Mouse (Mus musculus): ENCODE data around the gene Pla2g4d.

Gene Pla2g4d

DNA sequence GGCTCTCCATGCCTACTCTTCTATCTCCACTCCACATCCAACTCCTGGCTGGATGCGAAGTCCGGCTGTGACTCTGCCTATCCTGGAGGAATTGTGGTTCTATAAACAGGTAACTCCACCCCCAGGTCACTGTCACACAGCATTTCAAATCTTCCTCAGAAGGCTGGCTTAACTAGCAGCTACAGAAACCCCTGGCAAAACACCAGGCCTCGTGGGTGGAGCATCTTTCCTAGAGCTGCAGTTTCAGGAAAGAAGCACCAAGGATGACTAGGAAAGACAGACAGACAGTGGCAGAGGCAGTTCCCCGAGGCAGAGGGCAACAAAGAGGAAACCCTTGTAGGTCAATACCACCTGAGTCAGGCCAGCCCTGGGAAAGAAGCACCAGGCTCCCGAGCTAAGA is at the start of gene Pla2g4d:
Gene Pla2g4d (minus strand): TSS at position 203 of the 400 bp plus-strand sequence.
- no peak for DNase-seq

DNA sequence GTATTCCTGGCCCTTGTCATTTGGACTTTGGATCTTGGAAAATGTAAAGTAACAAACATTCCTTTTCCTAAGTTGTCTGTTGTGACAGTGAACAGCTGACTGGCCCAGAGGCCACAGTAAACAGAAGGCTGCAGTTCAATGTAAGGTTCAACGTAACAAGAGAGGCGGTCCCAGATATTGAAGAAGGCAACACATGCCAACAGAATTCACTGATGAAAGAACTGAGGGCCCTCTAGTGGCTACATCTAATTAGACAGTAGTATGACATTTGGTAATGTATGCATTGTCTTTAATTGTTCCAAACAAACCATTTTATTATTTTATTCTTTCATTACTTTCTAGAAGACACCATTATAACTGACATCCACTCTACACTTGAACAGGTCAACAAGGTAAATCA is 48.9 kb upstream of the Pla2g4d start:
- DNase-seq, result no peak

DNA sequence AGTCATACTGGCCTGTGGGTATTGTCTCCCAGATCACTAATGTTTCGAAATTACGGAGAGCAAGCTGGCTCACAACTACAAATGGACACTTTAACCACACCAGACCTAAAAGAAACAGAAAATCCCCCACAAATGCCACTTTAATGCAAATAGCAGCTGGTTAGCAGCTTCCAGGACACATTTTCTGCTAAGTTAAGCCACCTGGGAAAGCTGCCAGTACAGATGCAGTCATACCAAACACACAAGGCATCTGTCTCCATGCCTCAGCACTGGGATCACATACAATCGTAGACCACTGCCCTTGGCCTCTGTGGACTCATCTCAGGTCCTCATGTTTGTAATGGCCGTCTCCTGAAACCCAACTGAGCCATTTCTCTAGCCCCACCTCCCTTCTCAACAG is 42.6 kb upstream of the Pla2g4d start:
- no peak for DNase-seq

DNA sequence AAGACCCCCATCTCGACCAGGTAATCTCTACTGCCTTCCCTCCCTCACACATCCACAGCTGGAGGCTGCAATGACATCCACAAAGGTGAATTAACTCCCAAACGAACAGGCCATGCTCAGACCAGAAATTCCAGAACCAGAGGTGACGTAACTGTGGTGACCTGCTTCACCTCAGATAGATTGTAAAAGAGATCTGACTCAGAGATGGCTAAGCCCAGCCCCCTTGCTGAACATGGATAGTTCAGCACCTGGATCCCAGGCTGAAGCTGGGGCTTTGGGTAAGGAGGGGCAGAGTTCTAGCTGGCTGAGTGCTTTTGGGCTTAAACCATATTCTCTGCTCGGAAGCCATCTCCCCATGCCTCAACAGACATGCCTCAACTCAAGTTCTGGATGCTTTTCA is 26.1 kb upstream of the Pla2g4d start:
- no peak for DNase-seq

DNA sequence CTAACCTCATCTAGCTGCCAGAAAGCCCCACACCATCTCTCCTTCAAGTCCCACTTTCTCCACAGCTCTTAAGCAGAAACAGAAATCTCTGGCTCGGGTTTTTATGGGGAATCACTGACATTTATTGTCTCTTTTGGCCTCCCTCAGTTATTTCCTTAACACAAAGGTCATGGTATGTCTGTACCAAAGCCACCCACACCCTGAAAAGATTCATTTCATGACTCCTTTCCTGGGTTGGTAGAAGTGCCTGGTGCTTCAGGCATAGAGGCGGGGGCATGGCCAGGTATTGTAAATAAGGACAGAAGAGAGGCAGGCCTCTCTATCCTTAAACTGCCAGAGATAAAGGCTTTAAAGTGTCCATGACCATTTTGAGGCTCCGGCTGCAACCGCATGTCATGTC is 25.5 kb upstream of the Pla2g4d start:
- DNase-seq, result no peak

DNA sequence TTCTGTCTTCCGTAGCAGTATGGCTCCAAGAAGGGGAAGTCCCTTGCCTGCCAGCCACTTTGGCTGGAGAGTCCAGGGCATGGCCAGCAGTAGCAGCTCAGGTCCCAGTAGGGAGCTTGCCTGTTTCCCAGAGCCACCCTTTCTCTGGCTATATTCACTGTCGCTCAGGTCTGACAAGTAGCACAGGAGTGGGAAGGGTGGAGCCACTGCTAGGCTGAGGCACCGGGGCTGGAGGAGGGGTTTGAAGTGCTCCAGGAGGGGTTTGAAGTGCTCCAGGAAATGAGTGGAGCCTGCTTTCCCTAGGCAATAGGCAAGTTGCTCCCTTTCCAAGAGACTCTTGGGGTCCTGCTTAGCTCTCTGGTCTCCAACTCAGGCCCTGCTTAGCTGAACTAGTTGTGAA is 25.0 kb upstream of the Pla2g4d start, which contains the start of gene Pla2g4f:
Gene Pla2g4f (minus strand): TSS at position 190 of the 400 bp plus-strand sequence.
- no peak for DNase-seq

DNA sequence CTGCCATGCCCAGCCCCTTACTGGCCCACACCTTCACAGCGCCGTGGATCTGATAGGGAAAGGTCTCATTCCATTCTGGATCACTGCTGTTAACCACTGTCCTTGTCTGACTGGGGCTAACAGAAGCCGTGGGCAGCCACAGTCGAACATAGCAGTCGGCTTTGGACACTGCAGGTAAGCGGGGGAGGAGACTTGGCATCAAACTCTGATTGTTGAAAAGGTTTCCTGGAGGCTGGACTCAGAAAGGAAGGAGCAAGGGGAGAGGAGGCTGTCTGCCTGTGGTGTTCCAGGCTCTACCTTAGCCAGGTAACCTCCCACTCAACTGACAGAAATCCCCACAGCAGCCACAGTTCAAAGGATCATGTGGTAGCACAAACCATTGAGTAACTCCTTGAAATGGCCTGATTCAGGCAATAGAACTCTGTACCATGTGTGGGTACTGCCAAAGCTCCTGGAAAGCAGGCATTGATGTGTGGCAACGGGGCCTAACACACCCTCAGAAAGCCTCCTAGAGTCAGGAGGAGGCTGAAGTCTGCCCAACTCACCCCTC is 23.4 kb upstream of the Pla2g4d start:
- no peak for DNase-seq

DNA sequence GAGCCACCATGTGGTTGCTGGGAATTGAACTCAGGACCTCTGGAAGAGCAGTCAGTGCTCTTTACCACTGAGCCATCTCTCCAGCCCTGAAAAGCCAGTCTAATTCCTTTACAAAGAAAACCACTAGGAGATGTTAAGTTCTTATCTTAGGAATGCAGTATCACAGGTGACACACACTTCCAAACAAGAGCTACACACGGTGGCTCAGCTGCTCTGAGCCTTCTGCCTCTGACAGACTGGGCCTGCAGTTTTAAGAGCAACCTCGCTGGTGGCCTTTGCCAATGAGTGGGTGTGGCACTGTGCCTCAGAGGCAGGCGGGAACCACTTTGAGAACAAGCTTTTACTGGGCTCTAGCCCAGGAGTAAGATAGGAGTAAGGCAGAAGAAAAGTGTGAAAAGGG is 15.1 kb upstream of the Pla2g4d start:
- no peak for DNase-seq

DNA sequence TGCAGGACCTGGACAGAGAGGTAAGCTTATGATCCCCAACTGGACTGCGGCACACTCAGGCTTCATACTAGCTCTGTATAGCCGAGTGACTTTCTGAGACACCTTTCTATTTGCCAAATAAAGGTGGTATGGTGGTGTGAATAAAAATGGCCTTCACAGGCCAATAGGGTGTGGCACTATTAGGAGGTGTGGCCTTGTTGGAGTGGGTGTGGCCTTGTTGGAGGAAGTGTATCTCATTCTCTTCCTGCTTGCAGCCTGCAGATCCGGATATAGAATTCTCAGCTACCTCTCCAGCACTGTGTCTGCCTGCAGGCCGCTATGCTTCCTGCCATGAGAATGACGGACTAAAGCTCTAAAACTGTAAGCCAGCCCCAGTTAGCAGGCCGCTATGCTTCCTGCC is 12.1 kb upstream of the Pla2g4d start:
- DNase-seq, result no peak

DNA sequence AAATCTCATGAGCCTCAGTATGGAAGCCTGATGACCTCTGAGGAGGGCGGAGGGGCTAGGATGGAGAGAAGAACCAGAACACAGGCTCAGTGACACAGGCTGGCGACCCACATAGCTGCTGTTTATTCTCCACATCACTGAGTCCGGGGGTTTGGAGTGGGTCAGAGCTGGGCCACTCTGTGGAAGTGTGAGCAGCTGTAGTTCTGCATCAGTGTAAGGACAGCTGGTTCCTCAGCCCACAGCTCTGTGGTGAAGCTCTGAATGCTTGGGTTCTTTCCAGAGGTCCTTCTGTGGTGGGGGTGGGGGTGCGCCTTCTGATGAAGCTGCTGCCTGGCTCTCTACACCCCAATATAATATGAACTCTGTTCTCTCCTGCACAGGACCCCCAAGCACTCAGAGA is 10.9 kb upstream of the Pla2g4d start:
- no peak for DNase-seq

DNA sequence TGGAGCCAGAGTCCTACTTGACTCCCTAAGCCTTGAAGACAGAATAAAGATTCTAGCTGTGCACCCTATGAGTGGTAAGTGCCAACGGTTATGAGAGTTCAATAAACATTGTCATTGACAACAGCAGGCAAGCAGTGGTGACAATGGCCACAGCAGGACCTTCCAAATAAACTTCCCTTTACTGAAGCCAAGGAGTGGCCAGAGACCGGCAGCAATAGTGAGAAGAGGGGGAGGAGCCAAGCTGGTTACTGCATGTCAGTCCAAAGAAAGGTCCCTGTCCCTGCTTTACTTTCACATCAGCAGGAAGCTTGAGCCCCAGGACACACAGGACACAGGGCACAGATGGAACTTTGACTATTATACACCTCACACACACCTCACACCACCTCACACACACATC is 7.2 kb upstream of the Pla2g4d start:
- DNase-seq, result no peak

DNA sequence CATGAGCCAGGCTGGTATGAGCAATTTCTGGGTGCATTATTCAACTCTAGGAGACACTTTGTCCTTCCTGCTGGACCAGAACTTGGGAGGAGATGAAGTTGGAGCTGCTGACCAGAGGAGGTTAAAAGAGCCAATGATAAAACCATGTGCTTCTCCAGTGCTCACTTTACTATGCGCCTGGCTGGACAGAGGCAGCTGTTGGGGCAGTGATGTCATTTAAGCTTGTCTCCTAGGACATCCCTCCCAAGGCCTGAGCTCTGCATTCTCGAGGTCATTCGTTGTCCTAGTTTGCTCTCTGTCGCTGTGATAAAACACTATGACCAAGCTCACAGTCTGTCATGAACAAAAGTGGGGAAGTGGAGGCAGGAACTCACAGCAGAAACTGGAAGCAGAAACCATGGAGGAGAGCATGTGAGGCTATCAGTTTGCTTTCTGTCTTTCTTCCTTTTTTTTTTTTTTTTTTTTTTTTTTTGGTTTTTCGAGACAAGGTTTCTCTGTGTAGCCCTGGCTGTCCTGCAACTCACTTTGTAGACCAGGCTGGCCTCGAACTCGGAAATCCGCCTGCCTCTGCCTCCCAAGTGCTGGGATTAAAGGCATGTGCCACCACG is 2.6 kb upstream of the Pla2g4d start:
- no peak for DNase-seq

DNA sequence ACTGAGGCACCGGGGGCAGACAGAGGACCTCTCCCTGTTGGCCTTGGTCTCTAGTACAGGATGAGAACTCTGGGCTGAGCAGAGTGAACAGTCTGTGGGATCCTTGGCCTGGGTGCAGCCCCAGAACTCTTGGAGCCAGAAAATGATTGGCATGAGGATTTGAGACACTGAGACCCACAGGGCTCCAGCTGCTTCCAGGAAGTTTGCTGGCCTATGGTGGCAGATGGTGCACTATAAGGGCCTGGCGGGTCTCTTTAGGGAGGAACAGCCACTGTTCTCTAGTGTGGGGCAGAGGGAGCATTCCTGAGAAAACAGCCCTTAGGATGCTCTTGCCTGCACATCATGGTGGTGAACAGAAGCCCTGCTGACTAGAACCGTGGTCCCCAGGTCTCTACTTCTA is 596 bp downstream of the Pla2g4d start:
- no peak for DNase-seq

DNA sequence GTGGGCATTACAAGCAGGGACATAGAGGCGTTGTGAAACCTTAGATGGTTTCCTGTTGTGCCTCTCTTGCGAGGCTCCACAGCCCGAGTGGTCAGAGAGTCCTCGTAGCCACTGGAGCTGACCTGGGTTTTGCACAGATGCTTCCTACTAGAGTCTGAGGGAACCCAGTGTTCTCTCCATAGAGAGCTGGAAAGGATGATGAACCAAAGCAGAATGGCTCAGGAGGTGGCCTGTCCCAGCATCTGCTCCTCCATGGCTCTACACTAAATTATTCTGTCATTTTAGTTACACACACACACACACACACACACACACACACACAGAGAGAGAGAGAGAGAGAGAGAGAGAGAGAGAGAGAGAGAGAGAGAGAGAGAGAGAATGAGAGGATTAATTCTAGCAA is 3.4 kb downstream of the Pla2g4d start:
- DNase-seq, result no peak

DNA sequence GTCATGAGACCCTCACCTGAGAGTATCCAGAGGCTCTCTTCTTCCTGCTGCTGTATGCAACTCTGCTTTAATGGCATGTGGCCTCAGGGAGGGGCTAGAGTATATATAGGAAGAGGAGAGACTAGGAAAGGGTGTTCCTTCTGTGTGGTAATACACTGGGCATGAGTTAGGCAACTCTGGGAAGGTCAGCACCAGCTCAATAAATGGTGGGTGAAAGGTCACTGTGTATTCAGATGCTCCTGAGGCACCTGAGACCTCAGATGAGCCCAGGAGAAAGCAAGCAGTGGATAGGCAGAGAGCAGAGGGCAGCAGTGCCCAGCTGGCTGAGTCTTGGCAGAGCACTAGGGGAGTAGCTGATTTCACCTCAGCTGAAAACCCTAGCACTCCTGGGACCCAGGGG is 4.3 kb downstream of the Pla2g4d start:
- DNase-seq, result no peak

DNA sequence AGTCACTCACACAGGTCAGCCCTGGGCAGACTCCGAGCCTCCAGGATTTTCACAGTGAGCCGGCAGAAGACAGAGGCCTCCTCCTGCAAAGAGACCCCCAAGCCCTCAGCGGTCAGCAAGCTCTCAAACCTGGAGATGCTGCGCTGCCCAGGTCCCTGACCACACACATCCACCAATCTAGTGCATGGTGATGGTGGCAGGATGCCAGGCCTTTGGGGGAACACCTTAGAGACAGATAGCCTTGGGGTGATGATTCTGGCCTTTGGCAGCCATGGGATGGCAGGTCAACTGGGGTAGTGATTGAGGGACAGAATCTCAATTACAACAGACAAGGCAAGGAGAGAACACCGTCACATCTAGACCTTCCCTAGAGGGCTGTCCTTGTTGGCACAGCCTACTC is 4.9 kb downstream of the Pla2g4d start:
- no peak for DNase-seq

DNA sequence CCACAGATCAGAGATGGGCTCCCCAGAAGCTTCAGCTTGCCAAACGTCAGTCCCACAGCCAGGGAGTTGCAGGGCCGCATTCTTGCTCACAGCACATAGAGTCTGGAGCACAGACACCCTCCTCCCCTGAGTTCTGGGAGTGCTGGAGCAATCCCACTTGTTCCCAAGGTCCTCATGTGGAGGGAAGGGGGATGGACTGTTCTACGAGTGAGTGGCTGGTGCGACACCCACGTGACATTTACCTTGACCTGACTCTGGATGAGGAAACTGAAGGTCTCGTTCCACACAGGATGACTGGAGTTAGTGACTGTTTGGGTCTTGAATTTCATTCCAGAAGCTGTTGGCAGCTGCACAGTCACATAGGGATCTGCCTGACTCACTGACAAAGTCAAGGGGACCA is 5.4 kb downstream of the Pla2g4d start:
- no peak for DNase-seq

DNA sequence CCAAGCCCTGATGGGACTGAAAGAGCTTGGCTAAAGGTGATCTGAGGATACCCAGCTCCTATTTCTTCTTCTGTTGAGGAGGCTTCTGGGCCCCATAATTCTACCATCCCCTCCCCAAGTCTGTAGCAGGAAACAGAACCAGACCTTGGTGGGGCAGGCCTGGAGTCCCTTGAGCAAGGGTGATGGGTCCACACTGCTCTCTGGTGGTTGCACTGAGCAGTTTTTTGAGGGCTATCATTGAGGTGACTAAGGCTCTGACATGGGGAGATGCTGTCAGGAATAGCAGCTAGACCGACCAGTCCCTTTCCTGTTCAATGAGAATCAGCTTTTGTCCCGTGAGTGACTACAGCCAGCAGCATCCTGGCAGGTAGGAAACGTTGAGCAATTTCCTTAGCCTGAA is 7.8 kb downstream of the Pla2g4d start:
- no peak for DNase-seq

DNA sequence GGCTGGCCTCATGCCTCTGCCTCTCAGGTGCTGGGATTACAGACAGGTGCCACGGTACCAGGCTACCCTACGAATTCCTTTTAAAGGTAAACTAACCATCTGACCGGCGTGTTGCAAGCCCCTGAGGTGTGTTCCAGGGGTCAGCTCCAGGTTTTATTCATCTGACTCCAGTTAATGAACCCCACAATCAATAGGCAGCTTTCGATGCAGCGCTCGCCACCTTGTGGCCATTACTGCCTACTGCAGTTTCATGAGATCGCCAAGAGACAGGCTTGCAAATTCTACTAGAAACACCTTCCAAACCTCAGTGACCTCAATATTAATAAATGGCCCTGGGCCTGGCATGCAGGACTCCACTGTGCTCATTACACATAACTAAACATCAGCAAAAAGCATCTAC is 9.0 kb downstream of the Pla2g4d start:
- DNase-seq, result peak; percentile 54

DNA sequence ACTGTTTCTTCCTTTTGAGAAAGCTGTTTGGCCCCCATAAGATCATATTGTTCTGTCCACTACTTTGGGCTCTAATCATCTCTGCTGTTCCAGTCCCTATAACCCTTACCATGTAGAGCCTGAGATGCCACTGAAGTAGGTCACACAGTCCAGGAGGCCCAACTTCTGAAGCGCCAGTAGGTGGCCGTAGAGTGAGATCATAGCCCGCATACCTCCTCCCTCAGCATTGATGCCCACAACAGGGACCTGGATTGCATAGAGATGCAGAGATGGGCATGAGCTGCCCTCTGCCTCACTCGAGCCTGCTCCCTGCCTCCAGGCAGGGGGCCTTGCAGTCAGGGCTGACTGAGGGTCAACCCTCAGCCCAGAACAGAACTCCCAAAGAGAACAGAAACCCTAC is 12.0 kb downstream of the Pla2g4d start:
- DNase-seq, result no peak

DNA sequence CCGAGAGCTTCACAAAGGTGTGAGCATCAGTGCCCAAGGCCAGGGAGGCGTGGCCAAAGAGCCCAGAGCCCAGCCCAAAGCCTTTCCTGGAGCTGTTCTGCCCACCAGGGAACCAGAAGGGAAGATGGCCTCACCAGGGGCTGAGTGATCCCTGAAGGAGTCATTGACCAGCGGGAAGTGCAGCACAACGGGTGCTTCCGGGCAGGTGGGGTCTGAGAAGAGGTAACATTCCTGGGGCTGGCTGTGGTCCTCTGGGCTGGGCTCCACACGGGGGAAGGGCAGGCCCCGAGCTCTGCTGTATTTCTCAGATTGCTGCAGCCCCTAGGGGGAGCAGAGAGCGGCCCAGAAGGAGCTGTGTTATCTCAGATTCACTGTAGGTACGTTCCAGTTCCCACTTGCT is 20.4 kb downstream of the Pla2g4d start:
- DNase-seq, result no peak

DNA sequence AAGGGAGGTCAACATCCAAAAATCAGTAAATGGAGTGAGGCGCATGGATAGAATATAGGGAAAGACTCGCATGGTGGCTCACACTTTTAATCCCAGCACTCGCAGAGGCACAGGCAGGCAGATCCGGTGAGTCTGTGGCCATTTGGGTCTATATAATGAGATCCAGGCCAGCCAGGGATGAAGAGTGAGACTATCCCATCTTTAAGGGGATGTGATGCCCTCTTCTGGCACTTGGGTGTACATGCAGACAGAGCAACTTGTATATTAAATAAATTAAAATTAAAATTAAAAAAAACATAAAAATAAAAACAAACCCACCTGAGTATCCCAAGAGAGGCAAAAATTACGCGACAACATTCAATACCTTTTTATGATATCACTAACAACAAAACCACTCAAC is 23.5 kb downstream of the Pla2g4d start:
- DNase-seq, result no peak

DNA sequence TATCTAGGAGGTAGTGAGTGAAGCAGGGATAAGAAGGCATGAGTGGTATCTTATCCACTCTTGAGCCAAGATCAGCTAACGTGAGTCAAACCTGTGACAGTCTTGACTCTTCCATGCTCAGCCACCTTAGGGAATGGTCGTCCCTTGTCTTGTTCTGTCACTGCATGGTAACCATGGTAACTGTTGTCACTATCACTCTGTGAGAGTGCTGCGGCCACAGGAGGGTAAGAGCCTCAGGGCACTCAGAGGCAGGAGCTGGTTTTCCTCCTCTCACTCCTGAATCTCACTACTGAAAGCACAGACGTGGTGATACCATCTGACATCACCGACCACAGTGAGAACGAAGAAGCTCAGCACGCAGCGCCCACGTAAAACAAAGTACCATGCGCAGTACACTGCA is 24.1 kb downstream of the Pla2g4d start:
- DNase-seq, result no peak

DNA sequence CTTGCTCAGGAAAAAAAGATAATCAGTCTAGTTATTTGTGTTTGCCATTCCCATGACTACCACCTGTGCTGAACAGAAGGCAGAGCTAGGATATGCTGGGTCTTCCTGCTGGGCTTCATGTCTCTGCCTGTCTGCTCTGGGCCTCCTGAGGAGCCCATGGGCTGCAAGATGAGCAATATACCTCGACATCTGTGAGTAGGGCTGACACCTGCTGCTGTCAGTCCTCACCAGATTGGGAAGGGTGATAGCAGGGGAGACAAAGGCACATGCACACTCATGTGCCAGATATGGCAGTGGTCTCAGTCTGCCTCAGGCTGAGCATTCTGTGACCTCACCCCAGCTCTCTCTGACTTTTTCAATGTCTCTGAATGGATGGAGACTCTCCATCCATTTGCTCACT is 26.1 kb downstream of the Pla2g4d start:
- DNase-seq, result no peak

DNA sequence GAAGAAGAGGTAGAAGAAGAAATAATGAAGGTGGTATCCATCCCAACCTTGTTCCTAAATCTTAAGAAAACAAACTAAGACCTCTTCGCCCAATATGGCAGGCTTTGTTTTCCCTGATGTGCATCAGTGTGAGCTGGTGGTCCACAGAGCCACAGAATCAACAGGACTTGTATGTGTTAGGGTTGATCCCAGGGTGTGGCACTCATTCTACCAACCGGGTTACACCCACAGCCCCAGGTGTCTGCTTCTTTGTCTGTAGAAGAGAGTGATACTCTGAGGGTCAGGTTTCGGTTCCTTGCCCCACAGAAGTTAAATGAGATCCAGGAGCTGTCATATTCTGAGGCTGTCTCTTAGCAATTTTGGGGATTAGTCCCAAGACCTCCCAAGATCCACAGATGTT is 27.7 kb downstream of the Pla2g4d start:
- no peak for DNase-seq

DNA sequence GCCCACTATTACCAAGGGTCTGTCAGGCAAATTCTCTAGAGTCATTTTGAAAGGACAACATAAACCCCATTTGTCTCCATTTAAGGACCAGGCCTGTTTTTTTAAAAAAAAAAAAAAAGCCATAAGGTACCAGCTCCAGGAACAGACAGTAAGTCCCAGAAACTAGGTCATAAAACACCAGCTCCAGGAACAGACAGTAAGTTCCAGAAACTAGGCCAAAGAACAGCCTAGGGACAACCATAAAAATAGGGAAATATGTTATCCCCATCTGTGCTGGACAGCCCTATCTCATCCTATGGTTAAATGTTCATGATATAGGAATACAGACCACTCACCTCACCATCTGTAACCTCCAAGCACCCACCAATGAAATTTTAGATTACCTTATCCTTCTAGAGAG is 32.7 kb downstream of the Pla2g4d start:
- no peak for DNase-seq
